Mouse (Mus musculus): ENCODE results near the gene Cds2. TPM values are rescaled to one million over a fixed set of nuclear protein-coding genes. Genes with fewer than 3 reads are reported as not detected.
"Not testable (repeated sequence)": the region's sequence is repeated elsewhere in the genome, so short reads cannot be mapped to it uniquely, and the experiment has no call there.

The Cds2 gene
- polyA plus RNA-seq, 1 experiment: 76.5 TPM

DNA sequence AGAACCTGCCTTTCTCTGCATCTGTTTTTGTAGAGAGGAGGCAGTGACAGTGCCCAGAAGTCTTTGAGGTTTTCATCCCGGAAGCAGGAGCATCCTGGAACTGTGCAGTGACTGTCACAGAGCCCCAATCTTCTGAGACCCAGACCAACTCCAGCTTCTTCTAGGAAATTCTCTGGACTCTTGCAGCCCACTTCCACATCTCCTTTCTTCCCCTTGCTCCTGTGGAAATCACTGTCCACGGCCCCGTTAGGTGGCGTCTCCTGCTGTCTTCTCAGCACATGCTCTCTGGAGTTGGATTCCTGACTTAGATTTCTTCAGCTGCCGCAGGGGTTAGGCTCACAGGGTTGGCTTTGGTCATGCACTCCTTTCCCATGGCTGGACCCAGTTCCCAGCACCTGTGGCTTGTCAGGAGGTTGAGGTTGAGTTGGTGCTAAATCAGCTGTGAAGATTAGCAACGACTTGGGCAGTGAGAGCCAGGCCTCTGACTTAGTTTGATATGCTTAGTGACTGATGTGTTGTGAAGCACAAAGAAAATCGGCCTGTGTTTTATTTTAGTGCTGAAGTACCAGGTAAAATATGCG lies 15.4 kb downstream of the Cds2 start:
- 74% methylated on average over 8 of the region's 8 CpGs for whole genome bisulfite sequencing
- TF ChIP-seq POLR2A (IDR thresholded peaks at IDR 0.05; ENCODE audit: borderline replicate concordance, extremely low read depth, low read depth, low read length) (no peak), CTCF (IDR thresholded peaks at IDR 0.05; ENCODE audit: insufficient read depth, low read length) (no peak)
- Histone ChIP-seq H3K4me1 (ENCODE audit: control insufficient read depth, insufficient read depth, low read length) (peaks cover 27% of the 10 kb centered on the region), H3K4me3 (replicated peaks; ENCODE audit: extremely low read depth, low read depth, low read length) (no peak overlapping the region)
- no peak for DNase-seq

GRCm38 (mm10) chr2:132279336-132279882 lies 16.5 kb downstream of the Cds2 start:
- no peak overlapping the region for H3K4me3 ChIP-seq (replicated peaks; ENCODE audit: extremely low read depth, low read depth, low read length)
- 42% methylated on average over 3 of the region's 3 CpGs for WGBS
- no peak for DNase-seq
- TF ChIP-seq POLR2A (IDR thresholded peaks at IDR 0.05; ENCODE audit: borderline replicate concordance, extremely low read depth, low read depth, low read length) (no peak), CTCF (IDR thresholded peaks at IDR 0.05; ENCODE audit: insufficient read depth, low read length) (no peak)
- peaks cover 38% of the 10 kb centered on the region for H3K4me1 ChIP-seq (ENCODE audit: control insufficient read depth, insufficient read depth, low read length)

DNA sequence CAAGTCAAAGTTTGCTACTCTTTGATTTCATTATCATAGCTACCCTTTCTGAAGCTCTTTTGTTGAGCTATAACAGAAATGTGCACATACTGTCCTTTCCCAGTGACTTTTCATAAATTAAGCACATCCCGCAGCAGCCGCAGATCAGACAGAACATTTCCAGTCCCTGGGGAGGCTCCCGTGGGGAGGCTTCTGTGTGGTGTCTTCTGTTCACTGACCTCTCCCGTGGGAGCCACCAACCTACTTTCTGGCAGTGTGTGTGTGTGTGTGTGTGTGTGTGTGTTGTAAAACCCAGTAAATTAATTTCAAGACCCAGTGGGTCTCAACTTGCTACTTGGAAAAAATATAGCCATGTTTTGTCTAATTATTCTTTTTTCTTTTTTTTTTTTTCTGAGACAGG lies 17.0 kb downstream of the Cds2 start:
- H3K4me1 ChIP-seq (ENCODE audit: control insufficient read depth, insufficient read depth, low read length): peaks cover 41% of the 10 kb centered on the region
- H3K4me3 ChIP-seq (replicated peaks; ENCODE audit: extremely low read depth, low read depth, low read length): no peak overlapping the region
- 58% methylated on average over 4 of the region's 4 CpGs for WGBS
- TF ChIP-seq CTCF (IDR thresholded peaks at IDR 0.05; ENCODE audit: insufficient read depth, low read length) (no peak), POLR2A (IDR thresholded peaks at IDR 0.05; ENCODE audit: borderline replicate concordance, extremely low read depth, low read depth, low read length) (no peak)
- DNase-seq: no peak

DNA sequence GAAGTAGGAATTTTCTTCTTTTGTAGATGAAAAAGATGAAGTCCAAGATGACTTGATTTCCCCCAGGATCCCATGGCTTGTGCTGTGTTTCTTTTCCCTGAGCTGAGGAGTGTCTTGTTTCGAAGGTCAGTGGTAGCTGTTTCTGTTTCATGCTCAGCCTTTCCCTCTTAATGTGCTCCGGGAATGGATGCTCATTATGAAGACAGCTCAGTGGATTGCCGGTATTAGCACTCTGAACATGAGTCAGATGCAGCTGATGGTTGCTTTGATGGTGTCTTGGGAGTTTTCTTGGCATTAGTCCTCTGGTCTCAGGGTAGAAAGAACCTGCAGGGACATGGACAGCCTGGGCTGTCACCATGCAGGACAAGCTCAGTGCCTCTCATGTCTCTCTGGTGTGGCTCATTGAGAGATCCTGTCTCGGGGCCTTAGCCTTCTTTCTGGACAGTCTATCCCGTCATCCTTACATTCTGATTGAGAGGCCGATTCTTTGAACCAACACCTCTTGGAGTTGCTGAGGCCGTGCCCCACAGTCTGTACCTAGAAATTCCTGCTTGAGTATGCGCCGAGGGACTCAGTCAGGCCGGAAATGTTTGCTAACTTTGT lies 17.7 kb downstream of the Cds2 start:
- DNase-seq: no peak
- 77% methylated on average over 10 of the region's 10 CpGs for WGBS
- Histone ChIP-seq H3K4me1 (ENCODE audit: control insufficient read depth, insufficient read depth, low read length) (peaks cover 46% of the 10 kb centered on the region), H3K4me3 (replicated peaks; ENCODE audit: extremely low read depth, low read depth, low read length) (no peak overlapping the region)
- no peak for TF ChIP-seq CTCF (IDR thresholded peaks at IDR 0.05; ENCODE audit: insufficient read depth, low read length)
- no peak for TF ChIP-seq POLR2A (IDR thresholded peaks at IDR 0.05; ENCODE audit: borderline replicate concordance, extremely low read depth, low read depth, low read length)

- no peak for TF ChIP-seq POLR2A (IDR thresholded peaks at IDR 0.05; ENCODE audit: borderline replicate concordance, extremely low read depth, low read depth, low read length)
- TF ChIP-seq CTCF (IDR thresholded peaks at IDR 0.05; ENCODE audit: insufficient read depth, low read length): no peak
- Histone ChIP-seq H3K4me1 (ENCODE audit: control insufficient read depth, insufficient read depth, low read length) (peaks cover 48% of the 10 kb centered on the region), H3K4me3 (replicated peaks; ENCODE audit: extremely low read depth, low read depth, low read length) (no peak overlapping the region)
- 34% methylated on average over 10 of the region's 10 CpGs for WGBS
- no peak for DNase-seq
These were observed 18.9 kb downstream of the Cds2 start for GRCm38 (mm10) chr2:132281560-132282452.

GRCm38 (mm10) chr2:132282453-132283174 lies 19.7 kb downstream of the Cds2 start:
- 34% methylated on average over 12 of the region's 12 CpGs for WGBS
- TF ChIP-seq CTCF (IDR thresholded peaks at IDR 0.05; ENCODE audit: insufficient read depth, low read length) (no peak), POLR2A (IDR thresholded peaks at IDR 0.05; ENCODE audit: borderline replicate concordance, extremely low read depth, low read depth, low read length) (no peak)
- DNase-seq: no peak
- Histone ChIP-seq H3K4me3 (replicated peaks; ENCODE audit: extremely low read depth, low read depth, low read length) (no peak overlapping the region), H3K4me1 (ENCODE audit: control insufficient read depth, insufficient read depth, low read length) (peaks cover 48% of the 10 kb centered on the region)

DNA sequence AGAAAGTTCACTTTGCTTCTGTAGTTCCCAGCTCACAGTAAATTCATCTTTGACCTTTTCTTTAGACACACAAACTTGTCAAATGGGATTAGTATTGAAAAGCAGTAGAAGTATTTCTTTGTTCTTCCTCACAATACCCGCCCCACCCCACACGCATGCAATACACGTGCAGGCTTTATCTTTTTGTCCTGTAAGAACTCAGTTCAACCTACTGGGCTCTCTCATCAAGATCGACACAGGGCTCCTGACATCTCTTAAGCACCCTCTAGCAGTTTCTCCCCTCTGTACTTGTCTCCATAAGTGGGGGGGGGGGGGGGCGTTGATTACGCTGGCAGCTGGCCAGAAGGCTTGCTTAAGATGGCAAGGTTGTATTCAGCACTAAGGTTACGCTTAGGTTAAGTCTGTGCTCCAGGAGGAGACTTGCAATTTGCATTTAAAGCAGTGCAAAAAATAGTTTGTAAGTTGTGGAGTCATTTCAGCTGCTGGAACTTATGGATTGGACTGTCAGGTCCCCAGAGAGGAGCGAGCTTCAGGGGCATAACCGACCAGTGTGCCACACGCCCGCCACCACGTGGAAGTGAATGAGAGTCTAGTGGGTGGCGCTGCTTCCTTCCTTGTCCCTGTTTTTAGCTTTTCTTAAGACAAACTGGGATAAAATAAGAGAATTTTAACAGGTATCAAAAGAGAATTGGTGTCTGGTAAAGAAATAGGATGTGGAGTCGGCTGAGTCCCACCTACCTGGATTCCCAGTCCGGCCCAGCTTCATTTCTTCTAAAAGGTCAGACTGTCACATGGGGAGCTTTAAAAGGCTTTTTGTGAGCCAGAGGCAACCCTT lies 20.5 kb downstream of the Cds2 start:
- H3K4me1 ChIP-seq (ENCODE audit: control insufficient read depth, insufficient read depth, low read length): peaks cover 46% of the 10 kb centered on the region
- DNase-seq: no peak
- TF ChIP-seq POLR2A (IDR thresholded peaks at IDR 0.05; ENCODE audit: borderline replicate concordance, extremely low read depth, low read depth, low read length) (no peak), CTCF (IDR thresholded peaks at IDR 0.05; ENCODE audit: insufficient read depth, low read length) (no peak)
- 35% methylated on average over 15 of the region's 15 CpGs for WGBS
- no peak overlapping the region for H3K4me3 ChIP-seq (replicated peaks; ENCODE audit: extremely low read depth, low read depth, low read length)

DNA sequence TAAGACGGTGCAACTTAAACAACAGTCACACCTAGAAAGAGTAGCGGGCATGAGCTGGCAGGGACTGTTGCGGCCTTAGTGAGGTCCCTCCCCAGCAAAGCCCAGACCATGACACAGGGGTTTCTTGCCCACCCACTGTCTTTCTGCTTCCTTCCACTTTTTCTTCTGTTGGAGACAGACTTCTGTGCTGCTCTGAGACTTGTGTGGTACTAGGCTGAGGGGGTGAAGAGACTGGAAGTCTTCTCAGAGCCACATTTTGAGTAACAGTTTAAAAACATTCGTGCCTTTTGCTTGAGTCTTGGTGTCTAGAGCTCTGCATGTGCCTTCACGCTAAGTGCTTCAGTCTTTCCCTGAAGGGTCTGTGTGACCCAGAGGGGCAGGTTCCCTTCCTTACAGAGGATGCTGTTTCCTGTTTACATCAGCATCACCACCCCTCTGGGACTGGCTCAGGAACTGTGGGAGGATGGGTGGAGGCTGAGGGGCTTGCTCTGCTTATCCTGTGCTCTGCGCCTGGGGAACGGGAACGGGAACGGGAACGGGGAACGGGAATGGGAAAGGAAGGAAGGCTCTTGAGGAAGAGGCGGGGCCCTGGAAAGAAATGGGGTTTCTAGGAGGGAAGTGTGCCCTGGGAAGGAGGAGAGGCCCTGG lies 21.7 kb downstream of the Cds2 start:
- no peak for DNase-seq
- TF ChIP-seq CTCF (IDR thresholded peaks at IDR 0.05; ENCODE audit: insufficient read depth, low read length): no peak
- TF ChIP-seq POLR2A (IDR thresholded peaks at IDR 0.05; ENCODE audit: borderline replicate concordance, extremely low read depth, low read depth, low read length): no peak
- H3K4me1 ChIP-seq (ENCODE audit: control insufficient read depth, insufficient read depth, low read length): peaks cover 41% of the 10 kb centered on the region
- 41% methylated on average over 12 of the region's 12 CpGs for WGBS
- H3K4me3 ChIP-seq (replicated peaks; ENCODE audit: extremely low read depth, low read depth, low read length): no peak overlapping the region

DNA sequence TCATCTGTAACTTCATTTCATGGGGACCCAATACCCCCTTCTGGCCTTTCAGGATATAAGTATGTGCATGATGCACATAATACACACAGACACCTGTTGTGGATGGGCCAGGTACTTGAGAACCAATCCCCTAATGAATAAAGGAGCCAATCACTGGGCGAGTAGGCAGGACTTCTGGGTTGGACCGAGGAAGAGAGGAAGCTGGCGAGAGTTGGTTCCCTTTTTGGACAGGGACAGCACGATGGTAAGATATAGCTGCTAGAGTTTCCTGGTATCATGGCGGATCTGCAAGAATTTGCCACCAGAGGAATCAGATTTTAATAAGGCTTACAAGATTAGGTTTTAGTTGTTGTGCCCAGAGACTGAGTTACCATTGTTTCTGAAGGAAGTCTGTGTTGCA lies 22.8 kb downstream of the Cds2 start:
- not testable (repeated sequence) for DNase-seq; H3K4me3 ChIP-seq (replicated peaks; ENCODE audit: extremely low read depth, low read depth, low read length)
- peaks cover 38% of the 10 kb centered on the region for H3K4me1 ChIP-seq (ENCODE audit: control insufficient read depth, insufficient read depth, low read length)
- 70% methylated on average over 5 of the region's 5 CpGs for whole genome bisulfite sequencing
